ENCODE assay signal across 8 mouse cellular contexts in the genomic region with DNA sequence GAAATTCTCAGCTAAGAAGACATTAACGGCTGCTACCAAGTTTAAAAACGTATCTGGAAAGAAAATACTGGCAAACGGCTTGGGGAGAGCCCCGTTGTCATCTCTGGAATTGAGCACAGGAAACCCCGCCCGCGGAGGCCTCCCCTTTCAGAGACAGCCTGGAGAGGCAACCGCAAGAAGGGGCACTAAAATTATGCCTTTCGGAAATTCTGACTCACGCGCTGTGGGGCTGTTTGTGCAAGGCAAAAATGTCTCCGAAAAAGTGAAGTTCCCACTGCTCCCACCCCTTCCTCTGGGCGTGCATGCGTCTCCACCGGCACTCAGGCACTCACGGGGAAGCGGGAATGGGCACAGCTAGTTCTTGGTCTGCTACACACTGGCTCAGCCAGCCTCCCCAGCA. TPM values are rescaled to one million over a fixed set of nuclear protein-coding genes. Genes with fewer than 3 reads are reported as not detected.
DNase-seq lines count a peak whose midpoint lies in the region; ATAC-seq and TF ChIP-seq lines count a peak whose summit lies in the region.

No protein-coding gene starts in this region.

- peak; percentile 74 to 83 for DNase-seq in kidney, postnatal 4 days
- DNase-seq in telencephalon, adult 2 months (ENCODE audit: low read depth, low spot score), result peak; percentile 69
- no peak for DNase-seq in cerebellum, adult 9-10 months

- H3K27me3 ChIP-seq in erythroblast, embryonic 14.5 days (ENCODE audit: control insufficient read depth), result no peaks in the 10 kb centered on the region
- peaks cover 28% of the 10 kb centered on the region for H3K27me3 ChIP-seq in heart, embryonic 11.5 days (ENCODE audit: control insufficient read depth, insufficient read depth, low read length)

- peak overlapping the region; percentile 21 for H3K4me3 ChIP-seq in erythroblast, embryonic 14.5 days (replicated peaks)
- H3K4me3 ChIP-seq in bone marrow macrophage, adult 2 months (ENCODE audit: insufficient read depth, low read length), result peak overlapping the region; percentile 52
- peak overlapping the region; percentile 6; the same call in 1 of the 2 replicates for H3K4me3 ChIP-seq in heart, embryonic 11.5 days (ENCODE audit: low read depth, low read length)

- TF ChIP-seq CTCF in bone marrow macrophage, adult 2 months (IDR thresholded peaks at IDR 0.05; ENCODE audit: low read depth, low read length), result no peak

- H3K4me2 ChIP-seq in heart, embryonic 11.5 days, result peak overlapping the region; percentile 54

- no peak for TF ChIP-seq POLR2A in bone marrow macrophage, adult 2 months (IDR thresholded peaks at IDR 0.05; ENCODE audit: borderline replicate concordance, low read depth, low read length)

- H3K27ac ChIP-seq in bone marrow macrophage, adult 2 months (ENCODE audit: insufficient read depth, low read depth, low read length), result peak overlapping the region; percentile 99
- no peak overlapping the region for H3K27ac ChIP-seq in heart, embryonic 11.5 days (ENCODE audit: low read depth, low read length)

- WGBS in heart, embryonic 11.5 days (ENCODE audit: insufficient replicate concordance), result 15% methylated on average over 17 of the region's 17 CpGs

- peaks cover 4% of the 10 kb centered on the region for H3K36me3 ChIP-seq in erythroblast, embryonic 14.5 days (ENCODE audit: control insufficient read depth)
- no peaks in the 10 kb centered on the region for H3K36me3 ChIP-seq in heart, embryonic 11.5 days (ENCODE audit: control insufficient read depth, insufficient read depth, low read length)

- H3K9me3 ChIP-seq in erythroblast, embryonic 14.5 days (ENCODE audit: control insufficient read depth, low read length), result no peaks in the 10 kb centered on the region
- no peaks in the 10 kb centered on the region for H3K9me3 ChIP-seq in heart, embryonic 11.5 days (replicated peaks; ENCODE audit: control insufficient read depth, low read length)

- H3K4me1 ChIP-seq in erythroblast, embryonic 14.5 days (ENCODE audit: control insufficient read depth), result peaks cover 91% of the 10 kb centered on the region
- peaks cover 41% of the 10 kb centered on the region for H3K4me1 ChIP-seq in bone marrow macrophage, adult 2 months (ENCODE audit: control insufficient read depth, insufficient read depth, low read length)
- H3K4me1 ChIP-seq in heart, embryonic 11.5 days (ENCODE audit: control insufficient read depth, insufficient read depth, low read length), result peaks cover 13% of the 10 kb centered on the region

- ATAC-seq in erythroblast, adult 5-6 weeks (replicated peaks; ENCODE audit: low FRiP score, poor library complexity, severe bottlenecking), result no peak
- no peak for ATAC-seq in heart, embryonic 11.5 days (replicated peaks; ENCODE audit: insufficient number of reproducible peaks, low FRiP score, low TSS enrichment)
- peak; percentile 46 for ATAC-seq in megakaryocyte, adult 5-6 weeks (ENCODE audit: poor library complexity, severe bottlenecking)

- H3K9ac ChIP-seq in heart, embryonic 11.5 days (ENCODE audit: low read depth, low read length), result peak overlapping the region; percentile 44; the same call in 1 of the 2 replicates

RNA-seq across cellular contexts. Expression of gene Syne3, which starts 3.5 kb away (rescaled TPM):
- polyA plus RNA-seq in erythroblast, embryonic 14.5 days (2012), result 1.2 and 1.3 TPM in 2 replicates
- 4.8 and 5.6 TPM in 2 replicates for total RNA-seq in erythroblast, adult 5-6 weeks (2015; ENCODE audit: low replicate concordance)
- 10.3 and 14.8 TPM in 2 replicates for total RNA-seq in erythroblast, adult 5-6 weeks (2017; ENCODE audit: low replicate concordance)
- polyA plus RNA-seq in bone marrow macrophage, adult 2 months (2012; ENCODE audit: insufficient read depth, insufficient read length, missing spikeins), result 13.4 and 18.2 TPM in 2 replicates
- 0.10 and 0.42 TPM in 2 replicates for polyA plus RNA-seq in heart, embryonic 11.5 days (2014; fragmentation: Nextera tagmentation; extraction: Ambion mirVana)
- total RNA-seq in megakaryocyte, adult 5-6 weeks (2015), result 14.1 and 17.8 TPM in 2 replicates
- total RNA-seq in megakaryocyte, adult 5-6 weeks (2017), result 26.9 and 28.4 TPM in 2 replicates

RNA-seq across cellular contexts. Expression of gene Glrx5, which starts 19.4 kb away (rescaled TPM):
- 218 and 245 TPM in 2 replicates for polyA plus RNA-seq in erythroblast, embryonic 14.5 days (2012)
- 170 and 188 TPM in 2 replicates for total RNA-seq in erythroblast, adult 5-6 weeks (2015; ENCODE audit: low replicate concordance)
- total RNA-seq in erythroblast, adult 5-6 weeks (2017; ENCODE audit: low replicate concordance), result 146 and 233 TPM in 2 replicates
- polyA plus RNA-seq in bone marrow macrophage, adult 2 months (2012; ENCODE audit: insufficient read depth, insufficient read length, missing spikeins), result 22.5 and 31.6 TPM in 2 replicates
- 214 and 254 TPM in 2 replicates for polyA plus RNA-seq in heart, embryonic 11.5 days (2014; fragmentation: Nextera tagmentation; extraction: Ambion mirVana)
- 24.8 and 35.1 TPM in 2 replicates for total RNA-seq in megakaryocyte, adult 5-6 weeks (2015)
- 10.0 and 10.7 TPM in 2 replicates for total RNA-seq in megakaryocyte, adult 5-6 weeks (2017)
